In the genomic region with DNA sequence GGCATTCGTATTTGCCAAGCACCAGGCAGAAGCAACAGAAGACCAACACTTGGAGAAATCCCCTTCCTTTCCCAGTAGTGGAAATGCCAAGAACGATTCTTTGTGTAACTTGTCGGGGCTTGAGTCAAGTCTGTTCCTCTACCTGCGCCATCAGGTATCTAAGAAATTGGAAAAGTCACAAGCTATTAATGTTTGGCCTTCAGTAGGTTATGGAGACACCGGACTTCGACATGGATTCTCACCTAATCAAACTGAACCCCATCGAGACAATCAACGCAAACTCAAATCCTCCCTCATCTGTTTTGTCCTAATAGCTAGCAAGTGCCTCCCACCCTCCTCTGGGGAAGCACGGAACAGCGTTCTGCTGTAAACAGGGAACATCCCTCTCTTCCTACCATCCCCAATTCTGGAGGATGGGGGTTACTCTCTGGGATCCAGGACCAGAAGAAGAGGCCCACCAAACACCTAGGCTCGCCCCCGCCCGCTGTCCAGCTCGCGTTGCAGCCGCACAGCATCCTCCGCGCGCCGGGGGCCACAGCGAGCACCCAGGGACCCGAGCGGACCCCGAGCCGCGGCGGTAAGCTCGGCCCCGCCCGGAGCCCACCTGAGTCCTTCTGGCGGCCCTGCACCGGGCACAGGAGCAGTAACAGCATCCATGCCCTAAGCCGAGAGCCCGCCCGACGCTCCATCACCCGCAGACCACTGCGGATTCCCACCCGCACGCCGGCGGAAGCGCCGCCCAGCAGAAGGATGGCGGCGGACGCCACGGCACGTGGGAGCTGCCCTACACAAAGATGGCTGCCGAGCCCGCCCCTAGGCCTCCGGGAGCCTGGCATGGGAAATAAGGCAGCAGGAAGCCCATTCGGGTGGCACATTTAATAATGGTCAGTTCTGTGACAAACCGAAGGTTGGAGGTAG, we compare ENCODE assay signal across 8 mouse cellular contexts. TPM values are rescaled to one million over a fixed set of nuclear protein-coding genes. Genes with fewer than 3 reads are reported as not detected.
A peak's percentile ranks its signal among the peaks of the same experiment; 100 is the strongest.
DNase-seq lines count a peak whose midpoint lies in the region; ATAC-seq and TF ChIP-seq lines count a peak whose summit lies in the region.

A gene (minus strand): TSS at position 780 of the 918 bp plus-strand sequence.

- TF ChIP-seq POLR2A in brain, embryonic 14.5 days (IDR thresholded peaks at IDR 0.05; ENCODE audit: borderline replicate concordance, extremely low read depth, insufficient read depth, insufficient read length, poor library complexity, severe bottlenecking) = peak; percentile 96

- H3K36me3 ChIP-seq in heart, embryonic 13.5 days = peaks cover 34% of the 10 kb centered on the region
- H3K36me3 ChIP-seq in liver, embryonic 12.5 days = peaks cover 31% of the 10 kb centered on the region
- peaks cover 10% of the 10 kb centered on the region for H3K36me3 ChIP-seq in stomach, embryonic 14.5 days (ENCODE audit: control insufficient read depth, insufficient read depth, low read length)

- peak within 1 kb of the TSS; percentile 73 for H3K4me3 ChIP-seq in heart, embryonic 13.5 days
- H3K4me3 ChIP-seq in liver, embryonic 12.5 days = peak within 1 kb of the TSS; percentile 76
- H3K4me3 ChIP-seq in stomach, embryonic 14.5 days (ENCODE audit: low read depth, low read length) = peak within 1 kb of the TSS; percentile 81

- ATAC-seq in erythroid progenitor cell, adult 5-6 weeks (replicated peaks; ENCODE audit: low FRiP score, poor library complexity, severe bottlenecking) = peak; percentile 85
- no peak for ATAC-seq in heart, embryonic 13.5 days (ENCODE audit: extremely low read depth, insufficient number of reproducible peaks, low FRiP score, low TSS enrichment)
- peak; percentile 76 for ATAC-seq in liver, embryonic 12.5 days
- ATAC-seq in stomach, embryonic 14.5 days (ENCODE audit: insufficient number of reproducible peaks, insufficient read depth, low FRiP score, low read depth) = peak; percentile 90

- peak within 1 kb of the TSS; percentile 87 for H3K9ac ChIP-seq in heart, embryonic 13.5 days
- peak within 1 kb of the TSS; percentile 75 for H3K9ac ChIP-seq in liver, embryonic 12.5 days
- peak within 1 kb of the TSS; percentile 69 for H3K9ac ChIP-seq in stomach, embryonic 14.5 days (replicated peaks; ENCODE audit: low read depth, low read length)

- H3K4me2 ChIP-seq in heart, embryonic 13.5 days = peak within 1 kb of the TSS; percentile 90
- peak within 1 kb of the TSS; percentile 86 for H3K4me2 ChIP-seq in liver, embryonic 12.5 days
- peak within 1 kb of the TSS; percentile 61 for H3K4me2 ChIP-seq in stomach, embryonic 14.5 days (replicated peaks; ENCODE audit: low read depth, low read length)

- DNase-seq in CD4-positive helper T cell, adult 2 months (ENCODE audit: low read depth, low spot score) = peak; percentile 79
- peak; percentile 92 for DNase-seq in brain, embryonic 14.5 days (ENCODE audit: low read depth)
- peak; percentile 88 for DNase-seq in kidney, postnatal 10 days
- peak; percentile 52 to 63 for DNase-seq in natural killer cell, adult 2 months (ENCODE audit: low spot score in 2 of 2)

- peaks cover 14% of the 10 kb centered on the region for H3K27me3 ChIP-seq in heart, embryonic 13.5 days (replicated peaks)
- H3K27me3 ChIP-seq in liver, embryonic 12.5 days (replicated peaks) = peaks cover 30% of the 10 kb centered on the region
- H3K27me3 ChIP-seq in stomach, embryonic 14.5 days (ENCODE audit: control insufficient read depth, insufficient read depth, low read length) = no peaks in the 10 kb centered on the region

- H3K4me1 ChIP-seq in heart, embryonic 13.5 days = peaks cover 12% of the 10 kb centered on the region
- peaks cover 25% of the 10 kb centered on the region for H3K4me1 ChIP-seq in liver, embryonic 12.5 days
- H3K4me1 ChIP-seq in stomach, embryonic 14.5 days (ENCODE audit: control insufficient read depth, insufficient read depth, low read length) = peaks cover 7% of the 10 kb centered on the region; the same call in 1 of the 2 replicates

- TF ChIP-seq CTCF in brain, embryonic 14.5 days (IDR thresholded peaks at IDR 0.05; ENCODE audit: borderline replicate concordance, extremely low read depth, insufficient read depth, insufficient read length) = no peak

- no peak within 1 kb of the TSS for H3K27ac ChIP-seq in heart, embryonic 13.5 days (replicated peaks)
- H3K27ac ChIP-seq in liver, embryonic 12.5 days = no peak within 1 kb of the TSS; the same call in 1 of the 2 replicates
- no peak within 1 kb of the TSS for H3K27ac ChIP-seq in stomach, embryonic 14.5 days (ENCODE audit: low read length)

- no peaks in the 10 kb centered on the region for H3K9me3 ChIP-seq in heart, embryonic 13.5 days
- no peaks in the 10 kb centered on the region for H3K9me3 ChIP-seq in liver, embryonic 12.5 days (replicated peaks)
- no peaks in the 10 kb centered on the region for H3K9me3 ChIP-seq in stomach, embryonic 14.5 days (ENCODE audit: control insufficient read depth, low read depth, low read length)

- WGBS in heart, embryonic 13.5 days = 3% methylated on average over 54 of the region's 54 CpGs
- 2% methylated on average over 54 of the region's 54 CpGs for WGBS in liver, embryonic 12.5 days (ENCODE audit: insufficient replicate concordance)
- WGBS in stomach, embryonic 14.5 days = 2% methylated on average over 54 of the region's 54 CpGs

RNA-seq across cellular contexts. Expression of the gene that starts here (rescaled TPM):
- polyA plus RNA-seq in brain, embryonic 14.5 days (2012; rRNA removed) = 60.4 and 66.6 TPM in 2 replicates
- total RNA-seq in erythroid progenitor cell, adult 5-6 weeks (2015; ENCODE audit: low replicate concordance) = 2.9 and 10.8 TPM in 2 replicates
- total RNA-seq in erythroid progenitor cell, adult 5-6 weeks (2017; ENCODE audit: low replicate concordance) = 5.3 TPM in 1 of 2 replicates, not detected in the other
- 33.5 and 34.7 TPM in 2 replicates for polyA plus RNA-seq in heart, embryonic 13.5 days (2015; fragmentation: Nextera tagmentation; extraction: Ambion mirVana)
- 17.7 and 18.3 TPM in 2 replicates for polyA plus RNA-seq in liver, embryonic 12.5 days (2016; fragmentation: Nextera tagmentation; extraction: Ambion mirVana)
- polyA plus RNA-seq in stomach, embryonic 14.5 days (2014; fragmentation: Nextera tagmentation; extraction: Ambion mirVana) = 56.9 and 58.8 TPM in 2 replicates
